Mouse (Mus musculus): ENCODE measurements around the gene Fibp. TPM values are rescaled to one million over a fixed set of nuclear protein-coding genes. Genes with fewer than 3 reads are reported as not detected.

Gene Fibp
- total and polyA plus RNA-seq, 3 experiments = 21.9 to 63.5 TPM; not detected in 1

DNA sequence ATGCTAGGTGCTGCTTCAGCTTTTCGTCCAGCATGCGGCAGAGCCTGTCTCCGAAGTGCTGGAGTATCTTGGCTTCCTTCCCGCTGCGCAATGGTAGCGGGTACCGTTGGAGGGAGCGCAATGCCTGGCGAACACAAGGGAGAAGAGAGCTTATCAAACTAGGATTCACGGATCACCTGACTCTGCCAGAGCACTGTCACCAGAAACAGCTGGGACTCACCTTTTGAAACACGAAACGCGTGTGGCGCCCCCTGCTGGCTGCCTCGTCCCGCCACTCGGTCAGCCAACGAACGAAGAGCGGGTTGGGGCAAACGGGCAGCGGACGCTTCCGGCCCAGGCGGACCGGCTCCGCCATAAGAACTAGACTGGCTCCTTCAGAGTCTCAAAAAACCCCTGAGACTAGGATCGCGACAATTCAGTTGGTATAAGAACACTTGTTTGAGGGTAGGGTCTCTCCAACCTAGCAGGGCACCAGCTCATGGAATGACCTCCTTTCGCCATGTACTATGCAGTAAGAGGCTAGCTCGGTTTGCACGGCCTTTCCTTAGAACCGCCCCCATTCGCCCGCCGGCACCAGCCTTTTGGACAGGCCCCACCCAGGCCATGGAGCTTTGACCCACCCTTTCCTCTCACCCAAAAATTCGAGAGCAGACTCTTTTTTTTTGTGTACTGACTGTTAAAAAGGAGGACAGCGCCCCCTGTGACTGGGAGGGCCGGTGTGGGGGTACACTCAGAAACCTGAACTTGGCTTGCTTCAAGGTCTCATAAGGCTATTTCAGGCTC, 27.5 kb downstream of the Fibp start, which contains the start of gene Mus81 (continued):
- no peak for TF ChIP-seq ZC3H11A (IDR thresholded peaks at IDR 0.05; ENCODE audit: low read depth, low read length)
- peak; percentile 32; the same call in 1 of the 2 replicates for TF ChIP-seq RAD21 (IDR thresholded peaks at IDR 0.05; ENCODE audit: low read depth, low read length)
- 0 out of 2 replicates have a peak, but pooled peaks have one; percentile 12 for TF ChIP-seq NRF1 (IDR thresholded peaks at IDR 0.05; ENCODE audit: insufficient read depth, low read depth, low read length, poor library complexity, severe bottlenecking)

GRCm38 (mm10) chr19:5488878-5489571, 28.6 kb downstream of the Fibp start:
- peaks cover 0 to 13% of the 10 kb centered on the region in 2 experiments for H3K36me3 ChIP-seq (ENCODE audit: control insufficient read depth in 1 of 2, insufficient read depth in 2 of 2, low read length in 2 of 2)
- peaks cover 0 to 12% of the 10 kb centered on the region in 2 experiments; a peak in 2 of 4 replicates for H3K4me1 ChIP-seq (ENCODE audit: control insufficient read depth in 1 of 2, insufficient read depth in 2 of 2, low read length in 2 of 2)
- peak; percentile 99 for DNase-seq (ENCODE audit: low read depth, low spot score)
- TF ChIP-seq CTCF (IDR thresholded peaks at IDR 0.05 in 2 of 3, conservative IDR thresholded peaks at IDR 0.05 in 1 of 3; ENCODE audit: control insufficient read depth in 1 of 3, insufficient read depth in 1 of 3, low read depth in 2 of 3, low read length in 3 of 3, poor library complexity in 1 of 3, severe bottlenecking in 1 of 3) = no peak
- TF ChIP-seq MAZ (IDR thresholded peaks at IDR 0.05; ENCODE audit: low read depth, low read length) = peak; percentile 94
- no peak for TF ChIP-seq GATA1 (IDR thresholded peaks at IDR 0.05; ENCODE audit: low read depth, low read length)
- TF ChIP-seq UBTF (IDR thresholded peaks at IDR 0.05; ENCODE audit: borderline replicate concordance, insufficient read depth, low read depth, low read length) = no peak
- TF ChIP-seq NELFE (IDR thresholded peaks at IDR 0.05; ENCODE audit: low read depth, low read length) = peak; percentile 83
- peak; percentile 50; the same call in 1 of the 2 replicates for TF ChIP-seq TCF12 (IDR thresholded peaks at IDR 0.05; ENCODE audit: low read depth, low read length)
- peak; percentile 95 for TF ChIP-seq TBP (IDR thresholded peaks at IDR 0.05; ENCODE audit: low read depth, low read length)
- TF ChIP-seq MYB (IDR thresholded peaks at IDR 0.05; ENCODE audit: low read depth, low read length) = no peak
- peak; percentile 56 to 93 for TF ChIP-seq POLR2A (IDR thresholded peaks at IDR 0.05; ENCODE audit: control insufficient read depth in 1 of 2, insufficient read depth in 1 of 2, low read depth in 1 of 2, low read length in 2 of 2, poor library complexity in 1 of 2)
- TF ChIP-seq EP300 (IDR thresholded peaks at IDR 0.05; ENCODE audit: low read depth in 1 of 2, low read length in 2 of 2) = peak in 1 of 2 experiments; percentile 31; a peak in 1 of 4 replicates
- TF ChIP-seq MAX (IDR thresholded peaks at IDR 0.05; ENCODE audit: low read length) = peak; percentile 25; the same call in 1 of the 2 replicates
- TF ChIP-seq POLR2AphosphoS2 (IDR thresholded peaks at IDR 0.05; ENCODE audit: low read length) = peak; percentile 70
- TF ChIP-seq ZMIZ1 (IDR thresholded peaks at IDR 0.05; ENCODE audit: low read depth, low read length) = peak; percentile 60; the same call in 1 of the 2 replicates
- 0 out of 2 replicates have a peak, but pooled peaks have one; percentile 65 for TF ChIP-seq POLR2AphosphoS5 (IDR thresholded peaks at IDR 0.05; ENCODE audit: borderline replicate concordance, low read depth, low read length)
- TF ChIP-seq SIN3A (IDR thresholded peaks at IDR 0.05; ENCODE audit: low read length) = peak; percentile 57
- peak; percentile 79 for TF ChIP-seq ELF1 (IDR thresholded peaks at IDR 0.05; ENCODE audit: low read depth, low read length)
- peak; percentile 89 for TF ChIP-seq HCFC1 (IDR thresholded peaks at IDR 0.05; ENCODE audit: low read depth, low read length)
- TF ChIP-seq USF1 (IDR thresholded peaks at IDR 0.05; ENCODE audit: low read depth, low read length) = peak; percentile 36
- peak; percentile 84 for TF ChIP-seq MXI1 (IDR thresholded peaks at IDR 0.05; ENCODE audit: low read depth, low read length)
- peak; percentile 71 for TF ChIP-seq ETS1 (IDR thresholded peaks at IDR 0.05; ENCODE audit: low read depth, low read length)
- TF ChIP-seq KAT2A (conservative IDR thresholded peaks at IDR 0.05; ENCODE audit: low read depth, low read length) = peak; percentile 65; the same call in 1 of the 2 replicates
- H3K4me3 ChIP-seq (ENCODE audit: control insufficient read depth in 1 of 2, insufficient read depth in 1 of 2, low read depth in 2 of 2, low read length in 2 of 2) = peak overlapping the region; percentile 52 to 58
- H3K79me2 ChIP-seq (ENCODE audit: control insufficient read depth, insufficient read depth, low read length, poor library complexity) = peaks cover 31% of the 10 kb centered on the region
- H3K27me3 ChIP-seq (ENCODE audit: control insufficient read depth in 1 of 2, insufficient read depth in 2 of 2, low read length in 2 of 2) = no peaks in the 10 kb centered on the region
- H3K9me3 ChIP-seq (replicated peaks; ENCODE audit: insufficient read depth, low read length) = no peaks in the 10 kb centered on the region
- H3K9ac ChIP-seq (ENCODE audit: control insufficient read depth, low read depth, low read length, poor library complexity, severe bottlenecking) = peak overlapping the region; percentile 69
- H3K27ac ChIP-seq (ENCODE audit: control insufficient read depth, low read depth, low read length) = peak overlapping the region; percentile 89
